Mouse (Mus musculus): ENCODE data around the gene Slfn5. TPM values are rescaled to one million over a fixed set of nuclear protein-coding genes. Genes with fewer than 3 reads are reported as not detected.
A peak's percentile ranks its signal among the peaks of the same experiment; 100 is the strongest.

The Slfn5 gene
- polyA plus RNA-seq (2012; rRNA removed): 4.3 TPM in 2 replicates

DNA sequence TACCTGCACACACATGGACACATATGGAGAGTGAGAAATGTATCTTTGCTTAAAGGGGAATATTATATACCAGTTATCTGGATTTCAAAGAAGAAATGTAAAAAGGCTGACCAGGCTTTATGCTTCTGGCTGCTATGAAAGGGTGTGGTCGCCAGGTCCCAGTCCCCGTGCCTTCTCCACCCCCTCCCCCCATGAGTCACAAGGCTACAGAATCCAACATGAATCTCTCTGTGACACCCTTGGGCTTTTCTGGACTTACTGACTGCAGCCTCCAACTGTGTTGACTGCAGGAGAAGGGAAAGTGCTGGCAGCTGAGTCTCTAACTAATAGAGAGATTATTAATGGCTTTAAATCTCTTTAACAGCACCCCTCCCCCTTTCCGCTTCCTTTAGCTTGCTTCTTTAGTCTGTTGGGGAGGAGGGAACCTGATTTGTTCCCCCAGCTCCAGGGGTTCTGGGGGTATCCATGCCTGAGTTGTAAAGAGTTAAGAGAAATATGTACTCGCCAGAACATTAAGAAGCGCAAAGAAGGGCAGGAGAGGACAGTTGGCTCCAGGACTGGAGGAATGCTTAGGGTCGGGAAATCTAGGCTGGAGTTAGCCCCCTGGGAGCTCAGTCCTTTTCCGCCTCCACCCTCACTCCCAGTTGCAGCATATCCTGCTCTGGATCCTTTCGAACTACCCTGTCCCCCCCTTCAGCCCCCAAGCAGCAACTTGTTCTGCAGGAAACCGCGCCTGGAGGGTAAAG is at the start of gene Slfn5:
TSS of gene Slfn5 (plus strand) at position 614 of the 746 bp plus-strand sequence.
- peak within 1 kb of the TSS; percentile 8 for H3K4me3 ChIP-seq (ENCODE audit: insufficient read depth, low read length)
- no peaks in the 10 kb centered on the region for H3K4me1 ChIP-seq (ENCODE audit: control insufficient read depth, insufficient read depth, low read length)
- TF ChIP-seq CTCF (IDR thresholded peaks at IDR 0.05; ENCODE audit: extremely low read depth, insufficient read depth, low read length): no peak
- TF ChIP-seq POLR2A (IDR thresholded peaks at IDR 0.05; ENCODE audit: extremely low read depth, insufficient read depth, low read length): no peak
- H3K27ac ChIP-seq (ENCODE audit: insufficient read depth, low read length): peak within 1 kb of the TSS; percentile 51; the same call in 1 of the 2 replicates

DNA sequence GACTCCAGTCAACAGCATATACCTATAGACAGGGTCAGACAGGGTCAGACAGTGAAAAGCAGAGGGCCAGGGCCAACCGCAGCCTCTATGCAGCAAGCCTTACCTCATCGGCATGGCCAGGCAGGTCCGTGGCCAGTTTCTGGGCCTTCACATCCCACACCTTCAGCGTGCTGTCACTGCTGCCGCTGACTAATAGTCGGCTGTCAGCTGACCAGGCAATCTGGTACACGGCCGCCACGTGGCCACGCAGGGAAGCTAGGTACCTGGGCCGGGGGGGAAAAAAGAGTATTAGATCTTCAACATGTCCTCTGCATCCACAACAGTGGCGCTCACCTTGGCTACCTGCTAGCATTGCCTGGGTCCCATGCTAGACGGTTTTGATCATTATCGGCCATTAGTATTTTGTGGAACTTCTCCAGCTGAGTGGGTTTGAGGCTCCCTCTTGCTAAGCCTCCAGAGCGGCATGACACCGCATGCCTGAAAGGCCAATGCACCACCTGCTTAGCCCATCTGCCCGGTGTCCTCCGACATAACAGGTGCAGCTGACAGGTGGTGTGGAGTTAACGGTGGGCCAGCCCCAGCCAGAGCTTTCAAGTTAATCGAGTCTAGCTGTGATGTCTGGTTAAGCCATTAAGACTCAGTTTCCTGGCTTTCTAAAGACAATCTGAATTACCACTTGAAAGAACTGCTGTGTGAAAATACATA is 49.4 kb upstream of the Slfn5 start:
- H3K4me1 ChIP-seq (ENCODE audit: control insufficient read depth, insufficient read depth, low read length): no peaks in the 10 kb centered on the region
- TF ChIP-seq CTCF (IDR thresholded peaks at IDR 0.05; ENCODE audit: extremely low read depth, insufficient read depth, low read length): no peak
- TF ChIP-seq POLR2A (IDR thresholded peaks at IDR 0.05; ENCODE audit: extremely low read depth, insufficient read depth, low read length): no peak
- H3K27ac ChIP-seq (ENCODE audit: insufficient read depth, low read length): no peak overlapping the region
- H3K4me3 ChIP-seq (ENCODE audit: insufficient read depth, low read length): no peak overlapping the region

DNA sequence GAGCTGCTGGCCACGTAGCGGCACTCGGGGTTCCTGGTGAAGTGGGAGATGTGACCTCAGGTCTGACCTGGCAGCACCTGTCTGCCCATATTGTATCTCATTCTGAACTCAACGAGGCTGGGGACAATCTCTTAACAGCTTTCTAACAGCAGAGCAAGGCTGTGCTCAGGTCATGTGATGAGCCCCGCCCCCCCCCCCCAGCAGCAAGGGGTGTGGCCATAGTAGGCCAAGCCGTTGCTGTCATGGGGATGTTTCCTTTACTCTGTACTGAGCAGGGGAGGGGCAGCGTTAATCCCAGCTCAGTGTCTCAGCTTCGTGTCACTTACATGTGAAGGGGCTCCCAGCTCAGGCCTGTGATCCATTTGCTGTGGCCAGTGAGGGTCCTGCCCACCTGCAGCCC is 46.2 kb upstream of the Slfn5 start:
- no peak overlapping the region for H3K27ac ChIP-seq (ENCODE audit: insufficient read depth, low read length)
- H3K4me3 ChIP-seq (ENCODE audit: insufficient read depth, low read length): no peak overlapping the region
- no peak for TF ChIP-seq CTCF (IDR thresholded peaks at IDR 0.05; ENCODE audit: extremely low read depth, insufficient read depth, low read length)
- peaks cover 4% of the 10 kb centered on the region for H3K4me1 ChIP-seq (ENCODE audit: control insufficient read depth, insufficient read depth, low read length)

DNA sequence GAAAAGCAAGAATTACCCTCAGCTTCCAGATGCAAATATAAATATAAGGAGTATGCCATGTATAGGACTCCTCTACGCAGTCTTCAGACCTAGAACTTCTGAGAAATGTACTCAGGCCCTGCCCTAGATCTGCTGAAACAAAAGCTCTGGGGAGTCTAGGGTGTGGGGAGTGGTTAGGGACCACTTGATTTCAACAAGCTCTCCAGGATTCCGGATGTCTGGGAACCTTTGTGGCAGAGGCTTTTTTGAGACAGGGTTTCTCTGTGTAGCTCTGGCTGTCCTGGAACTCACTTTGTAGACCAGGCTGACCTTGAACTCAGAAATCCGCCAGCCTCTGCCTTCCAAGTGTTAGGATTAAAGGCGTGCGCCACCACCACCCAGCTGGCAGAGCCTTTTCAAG is 45.3 kb upstream of the Slfn5 start:
- Histone ChIP-seq H3K27ac (ENCODE audit: insufficient read depth, low read length) (no peak overlapping the region), H3K4me1 (ENCODE audit: control insufficient read depth, insufficient read depth, low read length) (peaks cover 4% of the 10 kb centered on the region), H3K4me3 (ENCODE audit: insufficient read depth, low read length) (no peak overlapping the region)
- TF ChIP-seq CTCF (IDR thresholded peaks at IDR 0.05; ENCODE audit: extremely low read depth, insufficient read depth, low read length) (no peak), POLR2A (IDR thresholded peaks at IDR 0.05; ENCODE audit: extremely low read depth, insufficient read depth, low read length) (no peak)

DNA sequence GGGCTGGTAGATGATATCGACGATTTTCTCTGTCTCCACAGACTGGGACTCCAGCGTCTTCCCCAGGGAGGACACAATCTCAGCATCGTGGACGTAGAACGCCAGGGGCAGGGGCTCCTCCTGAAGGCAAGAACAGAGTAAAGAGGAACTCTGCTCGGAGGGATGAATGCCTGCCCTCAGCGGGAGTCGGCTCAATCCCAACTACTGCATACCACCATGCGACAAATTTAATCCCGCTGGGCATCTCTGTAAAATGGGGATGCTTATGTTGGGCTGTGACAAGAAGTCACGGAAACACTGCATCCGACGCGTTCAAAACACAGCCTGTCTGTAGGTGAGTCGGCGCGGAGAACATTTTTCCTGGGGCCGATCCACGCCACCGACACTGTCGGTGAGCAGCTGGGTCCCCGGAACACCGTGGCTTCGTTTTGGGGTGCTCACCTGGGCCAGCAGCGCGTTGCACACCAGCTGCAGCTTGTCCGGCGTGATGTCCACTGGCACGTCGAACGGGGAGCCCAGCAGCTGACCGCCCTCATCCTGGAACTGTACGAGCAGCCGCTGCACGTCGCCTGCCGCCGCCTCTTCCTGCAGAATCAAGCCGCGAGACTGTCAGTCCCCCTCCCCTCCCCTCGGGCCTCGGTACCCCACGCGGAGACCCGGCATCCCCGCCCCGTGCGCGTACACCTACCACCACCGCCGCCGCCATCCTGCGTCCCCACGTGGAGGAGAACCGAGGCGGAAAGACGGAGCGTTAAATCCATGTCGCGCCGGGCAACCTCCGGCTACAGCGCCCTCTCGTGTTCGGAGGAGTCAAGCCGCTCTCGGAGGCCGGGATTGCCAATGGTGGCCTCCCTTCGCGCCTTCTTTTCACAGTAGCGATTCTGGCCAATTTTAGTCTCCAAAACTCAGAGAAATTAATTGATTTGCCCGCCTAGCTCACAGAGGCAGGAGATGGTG is 43.2 kb upstream of the Slfn5 start, which contains the start of gene Nle1:
TSS of gene Nle1 (minus strand) at position 761 of the 957 bp plus-strand sequence.
- Histone ChIP-seq H3K4me1 (ENCODE audit: control insufficient read depth, insufficient read depth, low read length) (peaks cover 4% of the 10 kb centered on the region), H3K27ac (ENCODE audit: insufficient read depth, low read length) (no peak within 1 kb of the TSS), H3K4me3 (ENCODE audit: insufficient read depth, low read length) (peak within 1 kb of the TSS; percentile 82)
- TF ChIP-seq POLR2A (IDR thresholded peaks at IDR 0.05; ENCODE audit: extremely low read depth, insufficient read depth, low read length) (0 out of 2 replicates have a peak, but pooled peaks have one; percentile 48), CTCF (IDR thresholded peaks at IDR 0.05; ENCODE audit: extremely low read depth, insufficient read depth, low read length) (peak; percentile 76)

DNA sequence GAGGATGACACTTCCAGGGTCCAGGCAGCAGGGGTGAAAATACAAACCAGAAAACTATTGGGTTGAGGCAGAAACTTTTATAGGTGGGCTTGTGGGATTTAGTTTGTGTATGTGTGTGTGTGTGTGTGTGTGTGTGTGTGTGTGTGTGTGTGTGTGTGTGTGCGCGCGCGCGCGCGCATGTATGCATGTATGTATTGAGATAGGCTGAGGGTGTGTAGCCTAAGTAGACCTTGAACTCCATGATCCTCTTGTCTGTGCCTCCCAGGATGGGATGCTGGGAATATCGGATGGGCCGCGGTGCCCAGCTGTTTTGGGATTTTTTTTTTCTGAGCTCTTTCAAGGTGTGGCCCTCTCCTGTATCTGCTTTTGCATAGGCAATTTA is 42.5 kb upstream of the Slfn5 start:
- H3K4me3 ChIP-seq (ENCODE audit: insufficient read depth, low read length): peak overlapping the region; percentile 82; the same call in 1 of the 2 replicates
- no peak for TF ChIP-seq CTCF (IDR thresholded peaks at IDR 0.05; ENCODE audit: extremely low read depth, insufficient read depth, low read length)
- no peak for TF ChIP-seq POLR2A (IDR thresholded peaks at IDR 0.05; ENCODE audit: extremely low read depth, insufficient read depth, low read length)
- no peak overlapping the region for H3K27ac ChIP-seq (ENCODE audit: insufficient read depth, low read length)
- peaks cover 4% of the 10 kb centered on the region for H3K4me1 ChIP-seq (ENCODE audit: control insufficient read depth, insufficient read depth, low read length)

DNA sequence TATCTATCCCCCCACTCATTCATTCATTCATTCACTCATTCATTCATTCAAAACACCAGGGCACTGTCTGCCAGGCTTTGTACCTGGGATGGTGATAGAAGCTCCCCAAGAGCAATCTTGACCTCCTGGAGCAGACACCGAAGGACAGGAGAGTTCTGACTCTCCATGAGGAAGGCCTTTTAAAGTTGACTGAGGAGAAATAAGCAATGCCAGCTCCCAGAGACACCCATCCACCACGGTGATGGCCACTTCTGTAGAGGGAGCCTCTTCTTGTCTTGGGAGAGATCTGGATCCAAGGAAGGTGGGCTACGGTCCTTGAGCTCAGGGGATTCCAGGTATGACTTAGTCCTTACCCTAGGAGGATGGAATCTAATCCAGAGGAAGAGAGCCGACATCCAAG is 40.9 kb upstream of the Slfn5 start, which contains the start of gene Unc45b:
TSS of gene Unc45b (plus strand) at position 301 of the 400 bp plus-strand sequence.
- Histone ChIP-seq H3K4me1 (ENCODE audit: control insufficient read depth, insufficient read depth, low read length) (peaks cover 4% of the 10 kb centered on the region), H3K27ac (ENCODE audit: insufficient read depth, low read length) (no peak within 1 kb of the TSS), H3K4me3 (ENCODE audit: insufficient read depth, low read length) (no peak within 1 kb of the TSS)
- no peak for TF ChIP-seq POLR2A (IDR thresholded peaks at IDR 0.05; ENCODE audit: extremely low read depth, insufficient read depth, low read length)
- no peak for TF ChIP-seq CTCF (IDR thresholded peaks at IDR 0.05; ENCODE audit: extremely low read depth, insufficient read depth, low read length)

DNA sequence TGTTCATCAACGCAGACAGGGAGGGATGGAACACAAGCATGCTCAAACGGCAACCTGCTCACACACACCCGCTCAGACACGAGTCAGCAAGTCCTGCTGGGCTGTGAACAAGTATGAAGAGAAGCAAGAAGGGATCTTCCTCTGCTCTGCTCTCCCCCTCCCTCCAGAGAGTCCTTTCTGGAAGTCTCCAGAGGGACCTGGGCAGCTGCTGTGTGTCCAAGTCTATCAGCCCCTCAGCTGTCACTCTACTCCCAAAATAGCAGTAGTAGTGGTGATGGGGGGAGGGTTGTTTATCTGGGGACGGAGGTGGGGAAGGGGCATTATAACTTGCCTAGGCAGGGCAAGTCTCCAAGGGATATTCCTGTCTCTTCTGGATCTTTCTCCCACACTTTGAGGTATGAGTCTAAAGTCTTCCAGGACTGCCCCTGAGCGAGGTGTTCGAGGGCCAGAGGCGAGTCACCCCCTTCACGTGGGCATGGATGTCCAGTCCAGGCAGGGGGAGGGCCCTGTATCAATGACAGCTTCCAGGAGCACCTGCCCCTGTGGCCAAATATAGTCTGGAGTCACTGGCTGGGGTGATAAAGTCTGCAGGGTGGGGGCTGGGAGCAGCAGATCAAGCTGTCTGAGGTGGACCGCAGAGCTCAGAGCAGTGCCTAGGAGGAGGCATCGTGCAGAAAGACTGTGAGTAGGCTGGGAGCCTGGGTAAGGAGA is 40.3 kb upstream of the Slfn5 start:
- Histone ChIP-seq H3K4me1 (ENCODE audit: control insufficient read depth, insufficient read depth, low read length) (peaks cover 4% of the 10 kb centered on the region), H3K27ac (ENCODE audit: insufficient read depth, low read length) (no peak overlapping the region), H3K4me3 (ENCODE audit: insufficient read depth, low read length) (no peak overlapping the region)
- no peak for TF ChIP-seq CTCF (IDR thresholded peaks at IDR 0.05; ENCODE audit: extremely low read depth, insufficient read depth, low read length)
- no peak for TF ChIP-seq POLR2A (IDR thresholded peaks at IDR 0.05; ENCODE audit: extremely low read depth, insufficient read depth, low read length)

All from cortical plate, adult 2 months (tissue).